Mouse (Mus musculus) layer of hippocampus, postnatal 10 days (tissue): ENCODE measurements at regions not wholly inside any gene's neighbourhood (a gene's known extent, or its start where the extent isn't known, plus 50 kb on each side); places are given as distances from the start of the nearest gene placed in this dataset.
A peak's percentile ranks its signal among the peaks of the same experiment; 100 is the strongest.

Experiments
- DNase-seq, 2 experiments: peaks; one replicate each; pipeline ENCODE4 v3.0.0; 2021; ENCODE audit warnings: low spot score in 2 of 2

DNA sequence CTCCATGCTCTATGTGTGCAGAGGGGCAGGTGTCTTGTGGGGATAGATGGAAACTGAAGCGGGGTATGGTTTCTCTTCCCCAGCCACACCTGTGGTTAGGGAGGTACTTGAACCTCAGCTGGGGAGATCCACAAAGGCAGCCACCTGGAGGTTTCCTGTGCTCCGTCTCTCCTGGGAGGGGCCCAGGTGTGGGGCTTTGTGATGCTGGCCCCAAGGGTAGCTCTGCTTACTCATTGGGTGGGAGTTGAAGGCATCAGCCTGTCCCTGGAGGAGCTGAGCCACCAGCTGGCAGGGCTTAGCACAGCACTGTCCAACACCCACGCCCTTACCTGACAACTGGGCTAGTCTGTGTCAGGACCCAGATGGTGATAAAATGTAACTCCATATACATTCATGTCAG is 81.4 kb downstream of the Lhx2 start:
- no peak for DNase-seq

DNA sequence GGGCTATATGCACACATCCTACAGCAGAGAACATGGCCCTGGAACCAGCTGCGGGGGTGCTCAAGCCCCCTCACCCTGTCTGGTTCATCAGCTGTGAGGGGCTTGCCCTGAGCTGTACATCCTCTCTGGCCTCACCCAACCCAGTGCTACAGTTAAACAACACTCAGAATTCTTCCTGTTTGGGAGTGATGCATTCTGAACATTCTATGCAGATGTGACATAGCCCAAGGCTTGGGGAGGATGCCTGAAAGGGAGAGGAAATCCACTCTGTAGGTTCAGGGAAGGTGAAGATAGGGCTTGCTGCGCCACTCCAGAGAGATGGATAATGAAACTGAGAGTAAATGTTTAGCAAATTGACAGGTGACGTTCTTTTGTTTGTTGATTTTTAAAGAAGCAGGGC is 83.3 kb downstream of the Lhx2 start:
- no peak for DNase-seq

DNA sequence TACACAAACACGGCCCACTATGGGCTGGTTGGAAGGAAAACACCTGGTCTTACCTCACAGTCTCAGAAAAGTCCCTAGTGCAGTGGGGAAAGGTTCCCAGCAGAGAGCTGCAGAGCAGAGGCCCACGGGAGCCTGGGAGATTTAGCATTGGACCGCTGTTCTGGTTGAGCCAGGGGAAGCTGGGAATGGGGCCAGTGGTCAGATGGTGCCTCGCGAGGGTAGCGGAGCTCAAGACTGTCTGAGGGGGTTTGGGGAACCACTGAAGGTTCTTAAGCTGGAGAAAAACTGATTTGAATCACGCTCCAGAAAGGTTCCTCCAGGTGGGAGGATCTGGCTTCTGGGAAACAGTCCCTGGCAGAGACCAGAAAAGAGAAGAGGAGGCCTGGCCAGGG is 84.8 kb downstream of the Lhx2 start:
- DNase-seq: peak in 1 of 2 experiments; percentile 40

DNA sequence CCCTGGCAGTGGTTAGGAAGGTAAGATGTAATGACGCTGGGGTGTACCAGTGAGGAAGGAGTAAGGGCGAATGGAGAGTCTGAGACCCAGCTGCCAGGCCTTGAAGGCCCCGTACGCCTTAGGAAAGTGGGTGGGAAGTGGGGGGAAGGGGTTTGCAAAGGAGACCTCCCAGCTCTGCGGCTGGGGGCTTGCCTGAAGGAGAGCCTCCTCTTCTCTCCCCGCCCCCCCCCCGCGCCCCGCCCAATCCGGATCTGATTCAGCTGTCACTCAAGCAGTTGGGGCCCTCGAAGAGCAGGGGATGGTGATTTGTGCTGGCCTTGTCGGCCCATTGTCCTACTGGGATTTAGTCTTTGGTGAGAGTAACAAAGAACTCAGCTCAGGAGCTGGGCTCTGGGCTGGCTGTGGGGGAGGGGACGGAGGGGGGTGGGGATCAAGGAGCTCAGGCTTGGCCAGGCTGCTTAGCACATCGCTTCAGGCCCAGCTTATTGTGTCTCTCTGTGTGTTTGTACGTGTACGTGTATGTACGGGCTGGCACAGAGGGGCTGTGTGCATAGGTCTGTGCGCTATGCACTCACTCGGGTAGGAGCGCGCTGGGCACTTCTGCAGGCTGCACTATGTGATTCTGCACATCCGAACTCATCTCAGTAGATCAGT is 85.3 kb downstream of the Lhx2 start:
- no peak for DNase-seq

DNA sequence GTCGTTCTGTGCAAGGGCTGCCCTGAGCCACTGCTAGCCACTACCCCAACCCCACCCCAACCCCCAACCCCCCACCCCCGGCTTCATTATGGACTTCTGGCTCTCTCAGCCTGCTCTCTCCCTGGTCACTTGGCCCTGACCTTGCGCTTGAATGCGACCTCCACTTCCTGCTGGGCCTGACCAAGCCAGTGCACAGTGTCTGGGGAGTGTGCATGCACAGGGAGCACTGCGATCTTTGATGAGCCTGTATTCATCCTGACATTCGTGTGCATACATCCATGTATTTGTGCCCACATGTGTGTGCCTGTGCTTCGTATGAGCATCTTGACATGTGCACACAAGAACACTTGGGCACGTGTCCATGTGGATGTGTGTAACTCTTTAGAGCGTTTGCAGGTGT is 85.9 kb downstream of the Lhx2 start:
- no peak for DNase-seq

DNA sequence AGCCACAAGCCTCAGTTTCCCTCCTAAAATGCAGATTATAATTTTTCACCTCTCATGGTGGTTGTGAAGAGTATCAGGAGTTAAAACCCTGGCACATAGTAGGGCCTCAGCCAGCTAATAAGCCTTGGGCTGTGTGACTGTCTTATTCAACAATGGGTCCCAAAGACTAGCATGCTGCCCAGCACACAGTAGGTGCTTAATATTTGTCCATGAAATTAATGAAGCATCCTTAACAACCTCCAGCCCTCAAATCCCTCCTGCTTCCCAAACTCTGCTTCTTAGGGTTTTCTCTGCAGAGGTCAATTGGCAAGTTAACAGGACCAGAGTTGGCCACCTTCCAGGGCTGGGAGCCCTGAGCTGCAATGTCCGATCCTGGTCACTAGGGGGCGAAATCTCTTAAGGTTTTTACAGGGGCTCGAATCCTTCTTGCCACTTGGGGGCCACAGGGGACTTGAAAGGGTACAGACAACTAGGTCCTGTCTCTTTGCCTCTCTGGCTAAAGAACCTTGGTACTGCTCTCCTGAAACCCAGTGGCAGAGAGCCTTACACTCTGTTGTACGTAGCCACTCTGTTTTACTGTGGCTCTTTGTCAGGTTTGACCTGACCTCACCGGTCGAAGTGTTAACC is 81.6 kb upstream of the Nek6 start:
- DNase-seq: peak; percentile 85

DNA sequence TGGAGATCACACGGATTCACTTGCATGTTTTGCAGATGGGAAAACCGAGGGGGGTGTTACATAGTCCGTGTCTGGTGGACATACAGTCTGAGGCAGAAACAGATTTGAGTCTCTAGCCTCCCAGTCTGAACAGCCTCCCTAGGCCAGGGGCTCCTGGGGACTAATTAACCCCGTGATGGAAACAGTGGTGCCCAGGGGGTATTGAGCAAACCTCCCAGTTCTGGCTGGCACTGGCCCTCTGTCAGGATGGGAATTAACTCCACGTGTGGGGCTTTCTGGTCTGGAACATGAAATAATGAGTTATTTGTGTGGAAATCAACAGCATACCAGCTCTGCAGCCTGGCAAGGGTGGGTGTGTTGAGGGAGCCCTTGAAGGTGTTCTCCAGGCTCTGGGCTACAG is 79.9 kb upstream of the Nek6 start:
- DNase-seq: no peak

DNA sequence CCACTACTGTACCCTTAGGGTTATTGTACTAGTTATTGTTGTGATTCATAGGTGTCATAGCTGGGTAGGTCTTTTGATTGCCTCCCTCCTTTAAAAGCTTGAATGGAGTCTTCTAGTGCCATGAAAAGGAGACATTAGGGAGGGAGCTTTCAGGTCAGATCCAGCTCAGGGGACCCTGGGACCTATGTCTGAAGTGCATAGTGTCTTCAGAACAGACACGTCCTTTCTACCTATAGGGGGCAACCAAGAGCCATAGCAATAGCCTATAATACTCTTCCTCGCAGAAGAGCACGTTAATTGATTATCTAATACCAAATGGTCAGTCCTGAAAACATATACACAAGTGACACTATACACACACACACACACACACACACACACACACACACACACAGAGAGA is 77.7 kb upstream of the Nek6 start:
- DNase-seq: no peak

DNA sequence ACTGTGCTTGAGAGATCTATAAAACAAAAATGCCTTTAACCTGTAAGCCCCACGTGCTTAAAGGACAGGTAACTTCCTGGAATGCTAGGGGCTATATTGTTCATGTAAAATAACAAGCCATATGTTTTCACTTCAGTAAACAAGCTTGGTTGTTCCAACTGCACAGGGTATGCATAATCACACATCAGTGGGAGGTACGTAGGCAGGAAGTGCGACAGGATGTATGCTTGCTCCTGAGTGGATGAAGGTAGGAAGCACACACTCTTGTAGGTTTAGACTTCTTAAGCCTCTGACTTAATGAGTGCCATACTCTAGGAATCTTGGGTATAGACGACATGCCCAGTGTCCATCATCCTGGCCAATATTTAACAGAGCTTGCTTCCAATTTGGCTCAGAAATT is 74.7 kb upstream of the Nek6 start:
- DNase-seq: no peak

DNA sequence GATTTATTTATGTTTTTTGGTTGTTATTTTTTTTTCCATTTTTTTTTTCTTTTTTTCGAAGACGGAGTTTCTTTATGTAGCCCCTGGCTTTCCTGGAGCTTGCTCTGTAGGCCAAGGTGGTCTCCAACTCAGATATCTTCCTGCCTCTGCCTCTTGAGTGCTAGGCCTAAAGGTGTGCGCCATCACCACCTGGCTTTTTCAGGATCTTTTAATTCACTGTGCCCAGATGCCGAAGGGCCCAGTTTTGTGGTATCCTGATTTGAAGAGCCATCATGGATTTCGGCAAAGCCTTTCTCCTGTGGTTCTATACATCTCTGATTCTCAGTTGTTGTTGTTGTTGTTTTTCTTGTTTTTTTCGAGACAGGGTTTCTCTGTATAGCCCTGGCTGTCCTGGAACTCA is 72.3 kb upstream of the Nek6 start:
- DNase-seq: no peak

DNA sequence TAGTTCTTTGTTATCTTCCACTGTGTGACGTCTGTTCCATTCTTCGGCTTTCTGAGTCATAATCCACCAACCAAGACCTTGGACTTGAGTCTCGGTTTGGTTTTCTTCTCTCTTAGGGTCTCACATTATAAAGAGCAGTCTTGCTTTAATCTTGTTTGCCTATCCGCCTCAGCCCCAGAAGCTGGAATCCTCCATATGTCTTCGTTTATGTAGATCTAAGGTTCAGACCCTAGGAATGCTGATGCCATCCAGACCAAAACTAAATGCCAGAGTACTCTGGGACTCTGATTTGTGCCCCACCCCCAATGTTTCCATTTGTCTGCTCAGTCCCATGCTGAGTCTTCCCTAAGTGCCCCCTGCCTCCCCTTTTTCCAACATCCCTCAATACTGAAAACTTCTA is 71.5 kb upstream of the Nek6 start:
- DNase-seq: no peak

DNA sequence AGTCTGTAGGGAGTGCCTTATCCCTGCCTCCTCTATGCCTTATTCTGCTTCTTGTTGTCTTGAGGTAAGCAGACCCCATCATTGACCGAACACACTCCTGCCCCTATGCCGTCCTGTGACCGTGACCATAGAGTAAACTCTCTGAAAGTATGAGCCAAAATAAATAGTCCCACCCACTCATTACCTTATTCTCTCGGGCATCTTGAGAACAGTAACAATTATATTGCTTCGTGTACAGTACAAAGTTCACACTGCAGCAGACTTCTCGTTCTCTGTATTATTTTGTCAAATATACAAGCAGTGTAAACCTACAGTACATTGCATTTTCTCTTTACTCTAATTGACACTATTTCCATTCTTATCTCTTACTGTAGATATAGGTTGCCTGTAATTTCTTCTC is 62.4 kb upstream of the Nek6 start:
- DNase-seq: no peak

DNA sequence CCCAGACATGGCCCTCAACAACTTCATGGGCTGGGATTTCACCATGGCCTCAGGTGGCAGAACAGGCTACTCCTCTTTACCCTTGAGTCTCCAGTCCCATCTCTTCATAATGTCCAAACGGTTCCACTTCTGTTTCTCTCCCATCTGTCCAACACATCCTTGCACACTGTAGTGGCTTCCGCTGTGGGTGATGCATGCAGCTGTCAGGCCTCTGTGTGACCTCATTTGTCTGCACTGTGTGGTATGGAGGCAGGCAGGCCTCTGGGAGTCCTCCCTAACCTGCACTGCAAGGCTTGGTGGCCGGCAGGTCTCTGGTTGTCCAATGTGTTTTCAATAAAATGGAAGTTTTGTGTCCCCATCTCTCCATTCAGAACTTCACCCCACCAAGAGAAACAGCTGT is 54.9 kb upstream of the Nek6 start:
- DNase-seq: no peak

DNA sequence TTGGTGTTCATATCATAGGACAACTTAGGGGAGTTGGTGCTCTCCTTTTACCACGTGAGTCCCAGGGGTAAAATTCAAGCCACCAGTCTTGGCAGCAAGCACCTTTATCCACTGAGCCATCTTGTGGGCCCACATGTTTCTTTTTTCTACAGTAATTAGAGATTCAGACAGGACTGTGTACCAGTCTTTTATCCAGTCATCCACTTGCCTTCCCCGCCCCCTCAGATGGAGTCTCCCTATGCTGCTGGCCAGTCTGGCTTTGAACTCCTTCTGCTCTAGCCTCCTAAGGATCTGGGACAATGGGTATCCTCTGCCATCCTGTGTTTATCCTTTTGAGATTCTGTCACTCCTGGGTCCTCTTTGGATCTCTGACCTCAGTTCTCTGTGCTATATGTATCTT is 51.1 kb upstream of the Nek6 start:
- DNase-seq: no peak

DNA sequence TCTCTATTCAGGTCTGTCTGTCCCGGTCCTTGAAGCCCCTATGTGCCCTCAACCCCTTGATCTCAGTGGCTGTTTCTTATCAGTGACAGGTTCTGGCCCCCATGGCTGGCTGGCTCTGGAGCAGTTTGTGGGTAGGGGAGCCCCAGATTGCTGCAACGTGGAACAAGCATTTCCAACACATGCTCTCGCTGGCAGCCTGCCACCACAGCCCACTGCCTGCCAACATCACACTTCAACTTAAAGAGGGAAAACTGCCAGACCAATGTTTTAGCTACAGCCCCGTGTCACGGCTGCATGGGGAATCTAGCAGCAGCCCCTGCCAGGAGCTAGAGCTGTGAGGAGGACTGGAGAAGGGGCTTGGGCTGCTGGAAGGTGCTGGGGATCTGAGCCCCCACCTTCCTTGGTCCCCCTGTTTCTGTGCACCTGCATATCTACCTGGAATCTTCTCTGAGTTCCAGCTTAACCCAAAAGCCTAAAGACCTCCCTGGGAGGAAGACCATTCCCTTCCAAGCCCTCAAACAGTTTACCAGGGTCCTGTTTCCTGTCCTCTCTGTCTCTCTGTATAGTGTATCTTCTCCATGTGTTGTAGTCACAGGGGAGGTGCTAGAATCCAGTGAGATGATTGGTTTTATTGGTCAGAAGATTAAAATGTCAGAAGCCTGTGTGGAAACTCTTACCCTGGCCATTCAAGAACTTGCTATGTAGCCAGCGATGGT is 50.5 kb upstream of the Nek6 start:
- DNase-seq: peak; percentile 74 to 81
